Mouse (Mus musculus) layer of hippocampus, postnatal 36 days (tissue): ENCODE data around the gene Ttc4. TPM values are rescaled to one million over a fixed set of nuclear protein-coding genes. Genes with fewer than 3 reads are reported as not detected.

Experiments used
- DNase-seq, 2 experiments: peaks; one replicate each; pipeline ENCODE4 v3.0.0; 2022
- total RNA-seq, 2 experiments: library from RNA; stranded (reverse); gene quantifications; 2 replicates each; pipeline ENCODE4 v1.2.3; 2021

Ttc4 gene
- total RNA-seq, 2 experiments from 2014 or later = 50.1 to 50.3 TPM

DNA sequence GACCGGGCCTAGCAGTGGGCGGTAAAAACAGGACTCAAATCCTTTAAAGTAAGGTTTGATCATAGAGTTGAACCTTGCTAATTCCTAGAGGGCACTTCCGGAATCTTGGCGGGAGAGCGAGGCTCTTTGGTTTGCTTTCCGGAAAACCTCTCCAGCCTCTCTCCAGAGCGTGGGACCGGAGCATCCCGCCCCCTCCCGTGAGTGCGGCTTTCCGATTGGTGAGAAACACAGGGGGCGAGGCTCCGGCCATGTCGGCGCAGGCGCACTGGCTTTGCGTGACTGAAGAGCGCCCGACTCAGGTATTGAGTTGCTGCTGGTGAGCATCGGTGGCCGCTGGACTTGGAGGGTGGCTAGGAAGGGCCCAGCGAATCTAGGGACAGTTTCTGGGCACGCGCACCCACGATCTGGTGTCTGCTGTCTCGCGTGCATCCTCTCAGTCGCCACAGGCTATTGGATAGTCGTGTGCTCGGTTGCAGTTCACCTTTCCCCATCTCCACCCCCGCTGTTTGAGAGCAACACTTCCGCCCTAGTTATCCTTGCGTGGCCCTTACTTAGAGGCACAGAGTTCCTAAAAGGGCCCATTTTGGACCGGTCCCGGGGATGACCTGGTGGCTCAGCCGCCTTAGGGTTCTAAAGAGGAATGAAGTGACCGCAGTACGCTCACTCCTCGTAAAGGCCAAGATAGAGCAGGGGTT lies 27.8 kb downstream of the Ttc4 start, which contains the start of gene Pars2:
Gene Pars2 (plus strand): TSS at position 237 of the 695 bp plus-strand sequence.
- peak; percentile 96 to 97 for DNase-seq

DNA sequence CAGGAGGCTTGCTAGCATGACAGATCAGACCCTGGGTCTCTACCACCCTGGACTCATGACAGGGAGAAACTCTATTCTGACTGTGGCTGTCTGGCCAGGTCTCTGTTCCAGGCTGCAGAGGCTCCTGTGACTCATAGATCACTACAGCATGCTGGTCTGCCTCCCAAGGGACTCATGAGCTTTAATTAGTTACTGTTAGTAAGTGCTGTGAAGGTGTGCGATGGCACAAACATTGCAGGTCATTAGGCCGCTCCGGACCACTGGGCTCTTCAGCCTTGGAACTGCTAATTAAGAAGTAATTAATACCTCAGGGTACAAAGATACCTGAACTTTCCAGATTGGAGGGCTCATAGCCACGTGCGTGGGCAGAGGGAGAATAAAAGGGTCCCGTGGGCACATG lies 31.6 kb downstream of the Ttc4 start:
- DNase-seq = no peak

DNA sequence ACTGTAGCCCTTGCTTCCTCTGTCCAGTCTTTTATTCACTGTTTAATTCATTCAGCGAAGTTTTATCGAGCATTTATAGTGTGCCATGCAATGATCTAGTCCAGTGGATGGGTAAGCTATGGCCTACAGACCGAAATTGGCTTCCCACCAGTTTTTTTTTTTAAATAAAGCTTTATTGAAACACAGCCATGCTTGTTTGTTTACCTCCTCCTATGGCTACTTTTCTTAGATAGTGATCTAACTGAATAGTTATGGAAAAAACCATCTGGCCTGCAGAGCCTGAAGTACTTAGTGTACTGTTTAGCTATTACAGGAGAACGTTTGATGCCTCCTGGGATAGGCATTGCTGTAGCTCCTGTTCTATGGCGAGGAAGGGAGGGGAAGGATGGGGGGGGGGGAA lies 32.9 kb downstream of the Ttc4 start:
- DNase-seq = no peak

DNA sequence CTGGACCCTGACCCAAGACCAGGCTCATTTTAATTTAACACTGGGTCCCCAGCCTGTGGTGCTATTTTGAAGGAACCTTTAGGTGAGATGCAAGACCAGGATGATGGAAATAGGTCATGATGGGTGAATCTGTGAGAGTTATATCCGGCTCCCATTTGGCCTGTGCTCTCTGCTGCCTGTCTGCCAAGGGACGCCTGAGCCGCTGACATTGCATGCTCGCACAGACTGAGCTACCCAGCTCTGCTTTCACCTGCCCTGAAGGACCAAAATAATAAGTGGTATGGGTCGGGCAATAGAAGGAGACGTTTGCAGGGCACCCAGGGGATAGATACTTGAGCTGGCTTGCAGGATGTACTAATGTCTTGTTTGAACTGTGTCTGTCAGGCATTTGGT lies 34.5 kb downstream of the Ttc4 start:
- DNase-seq = no peak

DNA sequence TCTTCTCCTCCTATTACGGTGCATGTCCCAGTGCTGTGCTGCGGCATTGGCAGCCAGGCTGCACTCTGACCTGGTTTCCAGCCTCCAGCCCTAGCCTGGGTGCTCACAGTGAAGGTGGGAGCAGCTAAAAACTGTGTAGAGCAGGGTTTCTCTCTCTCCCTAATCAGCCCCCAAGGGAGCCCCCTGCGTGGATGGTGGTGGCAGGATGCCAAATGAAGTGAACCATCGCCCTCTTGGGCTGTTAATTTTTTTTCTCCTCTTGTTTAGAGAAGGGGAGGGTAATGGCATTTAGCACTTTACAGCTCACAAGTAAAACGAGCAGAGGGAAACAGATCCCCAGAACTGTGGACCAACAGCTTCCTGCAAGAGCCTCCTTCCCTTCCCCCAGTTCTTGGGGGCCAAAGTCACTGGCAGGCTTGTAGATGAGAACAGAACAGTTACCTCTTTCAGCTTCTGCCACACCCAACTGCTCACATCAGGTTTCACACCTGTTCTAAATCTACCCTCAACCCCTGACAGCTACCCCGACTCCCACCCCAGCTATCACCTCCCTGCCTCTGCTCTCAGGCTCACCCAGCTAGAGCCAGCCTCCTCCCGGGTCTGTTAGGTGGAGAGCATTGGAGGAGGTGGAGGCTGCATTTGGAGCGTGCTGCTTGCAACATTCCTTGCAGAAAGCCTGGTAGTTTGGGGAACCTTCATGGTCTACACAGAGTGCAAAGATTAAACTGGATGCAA lies 35.1 kb downstream of the Ttc4 start:
- no peak for DNase-seq

DNA sequence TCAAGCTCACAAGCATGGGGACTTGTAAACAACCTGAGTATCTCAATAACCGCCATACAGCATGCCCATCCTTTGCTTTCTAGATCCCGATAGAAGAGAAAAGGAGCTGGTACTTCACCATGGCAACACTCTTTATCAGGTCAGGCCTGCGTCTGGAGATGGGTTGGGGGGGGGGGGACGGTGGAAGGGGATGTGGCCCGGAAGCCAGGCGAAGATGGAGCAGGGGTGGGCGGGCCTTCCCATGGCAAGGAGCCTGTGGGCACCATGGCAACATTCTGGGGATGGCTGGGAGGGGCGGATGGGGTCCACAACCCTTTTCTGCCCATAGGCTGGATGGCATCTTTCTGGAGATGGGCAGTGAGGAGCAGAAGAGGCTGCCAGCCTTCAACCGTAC lies 44.7 kb downstream of the Ttc4 start:
- DNase-seq = no peak

DNA sequence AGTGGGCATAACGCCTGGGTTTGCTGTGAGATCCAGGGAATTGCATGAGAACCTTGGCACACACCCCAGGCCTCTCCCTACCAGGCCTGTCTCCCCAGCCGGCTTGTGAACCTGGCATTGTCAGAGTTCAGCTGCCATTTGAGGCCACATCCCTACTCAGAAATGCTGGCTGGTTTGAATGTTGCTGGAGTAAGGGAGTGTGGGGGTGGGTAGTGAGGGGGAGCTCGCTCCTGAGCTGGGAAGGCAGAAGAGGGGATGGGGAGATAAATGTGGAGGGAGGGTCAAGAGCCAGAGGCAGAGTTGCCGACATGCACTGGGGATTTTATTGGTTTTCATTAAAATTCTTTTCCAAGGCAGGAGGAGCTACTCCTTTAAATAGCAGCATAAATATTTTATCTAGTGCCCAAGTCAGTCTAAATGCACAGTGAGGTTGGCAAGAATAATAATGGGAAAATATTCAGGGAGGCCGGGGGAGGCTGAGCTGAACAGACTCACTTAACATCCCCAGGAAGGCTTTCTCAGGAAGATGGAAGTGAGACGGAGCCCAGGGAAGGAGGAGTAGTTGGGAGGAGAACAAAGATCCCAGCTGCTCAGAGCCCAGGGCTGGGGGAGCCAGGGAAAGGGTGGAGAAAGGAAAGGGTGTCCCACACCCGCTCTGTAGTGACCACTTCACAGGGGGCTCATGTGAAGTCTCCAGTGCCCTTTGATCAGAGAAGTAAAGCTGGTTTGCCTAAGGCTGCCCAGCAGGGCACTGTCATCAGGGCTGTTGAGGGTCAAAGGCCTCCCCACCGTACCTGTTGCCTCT lies 45.3 kb downstream of the Ttc4 start:
- DNase-seq = no peak

DNA sequence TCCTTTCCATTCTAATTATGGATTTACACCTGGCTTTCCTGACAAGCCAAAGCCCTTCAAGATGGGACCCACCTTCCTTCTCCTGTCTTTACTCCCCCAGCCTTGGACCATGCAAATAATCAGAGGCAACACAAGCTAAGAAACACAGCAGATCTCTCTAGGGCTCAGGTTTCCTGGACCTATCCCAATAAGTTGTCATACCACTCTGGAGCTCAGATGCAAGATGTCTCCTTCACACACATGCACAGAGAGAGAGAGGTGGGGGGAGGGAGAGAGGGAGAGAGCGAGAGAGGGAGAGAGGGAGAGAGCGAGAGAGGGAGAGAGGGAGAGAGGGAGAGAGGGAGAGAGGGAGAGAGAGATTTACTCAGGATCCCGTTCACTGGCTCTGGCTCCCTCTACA lies 46.4 kb downstream of the Ttc4 start:
- DNase-seq = no peak

DNA sequence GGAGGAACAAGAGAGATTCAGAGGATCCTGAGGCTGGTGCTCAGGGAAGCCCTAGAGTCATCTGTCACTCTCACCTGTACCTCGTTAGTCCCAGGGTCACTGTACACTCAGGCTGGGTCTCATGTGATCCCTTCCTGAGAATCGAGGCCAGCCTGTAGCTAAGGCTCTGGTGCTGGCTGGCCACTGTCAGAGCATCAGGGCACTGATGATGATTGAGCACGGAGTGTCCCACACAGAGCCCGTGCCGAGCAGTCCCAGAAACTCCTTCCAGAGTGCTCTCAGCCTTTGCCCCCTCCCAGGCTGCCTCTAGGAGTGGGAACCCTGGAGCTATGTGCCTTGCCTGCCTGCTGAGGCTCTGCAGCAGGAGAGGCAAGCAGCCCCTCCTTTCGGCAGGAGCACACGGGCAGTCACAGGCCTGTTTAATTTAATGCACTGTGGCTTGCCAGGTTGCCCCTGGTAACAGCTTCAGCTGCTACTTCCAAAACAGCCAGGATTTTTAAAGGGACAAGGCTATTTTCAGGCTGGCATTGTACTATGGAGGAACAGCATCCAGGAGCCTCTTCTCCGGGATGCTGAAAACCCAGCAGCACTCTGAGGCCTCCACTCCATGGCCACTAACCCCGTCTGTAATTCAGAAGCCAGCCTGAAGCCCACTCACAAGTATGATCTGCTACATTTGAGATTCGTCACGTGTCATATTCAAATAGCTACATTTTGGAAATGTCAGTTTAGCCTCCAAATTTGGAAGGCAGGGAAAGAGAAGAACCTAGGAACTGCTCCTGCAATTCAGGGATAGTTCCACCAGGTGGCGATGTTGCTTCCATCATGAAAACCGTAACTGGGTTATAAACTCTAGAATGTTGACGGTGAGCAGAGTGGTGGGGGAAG lies 48.2 kb downstream of the Ttc4 start:
- DNase-seq = peak; percentile 87 to 88

DNA sequence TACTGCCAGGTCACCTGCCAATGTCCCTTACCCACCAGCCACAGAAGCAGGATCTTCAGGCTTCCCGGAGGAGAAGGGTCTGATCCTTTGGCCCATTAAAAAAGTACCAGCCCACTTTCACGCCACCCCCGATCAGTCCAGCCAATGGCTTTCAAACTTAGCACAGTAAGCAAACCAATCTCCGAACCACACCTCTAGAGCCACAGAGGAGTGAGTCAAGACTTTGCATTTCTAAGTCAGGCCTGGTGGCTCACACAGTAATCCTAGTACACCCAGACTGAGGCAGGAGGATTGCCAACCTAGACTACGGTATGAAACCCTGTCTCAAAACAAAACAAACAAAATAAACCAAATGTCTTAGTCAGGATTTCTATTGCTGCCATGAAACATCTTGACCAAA lies 49.4 kb downstream of the Ttc4 start:
- no peak for DNase-seq

DNA sequence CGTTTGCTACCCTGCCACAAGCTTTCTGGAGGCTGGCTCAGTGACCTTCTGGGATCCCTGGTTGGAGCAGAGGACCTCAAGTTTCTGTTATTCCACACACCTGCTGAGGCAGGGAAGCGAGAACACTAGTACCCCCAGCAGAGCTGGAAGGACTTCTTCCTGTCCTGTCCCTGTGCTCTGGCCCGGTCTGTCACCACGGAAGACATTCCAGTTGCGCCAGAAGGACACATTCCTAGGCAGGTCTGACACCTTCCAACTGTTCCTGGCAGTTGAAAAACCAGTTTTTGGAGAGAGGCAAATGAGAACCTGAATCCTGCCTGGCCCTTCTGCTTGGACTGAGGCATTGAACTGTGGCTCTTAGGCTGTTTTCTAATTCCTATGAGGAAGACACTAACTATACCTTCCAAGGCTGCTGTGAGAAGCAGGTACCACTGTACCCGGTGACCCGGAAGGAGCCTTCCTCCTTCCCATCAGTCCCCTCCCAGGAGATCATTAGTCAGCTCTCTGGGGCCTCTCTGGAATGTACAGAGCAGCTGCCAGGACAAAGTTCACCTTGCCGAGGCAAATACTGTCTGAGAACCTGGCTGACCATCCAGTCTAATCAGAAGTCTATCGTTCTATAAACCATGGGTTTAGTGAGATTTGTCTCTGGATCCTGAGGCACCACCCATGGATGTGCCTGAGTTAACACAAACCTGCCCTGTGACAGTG lies 49.9 kb downstream of the Ttc4 start:
- DNase-seq = no peak

DNA sequence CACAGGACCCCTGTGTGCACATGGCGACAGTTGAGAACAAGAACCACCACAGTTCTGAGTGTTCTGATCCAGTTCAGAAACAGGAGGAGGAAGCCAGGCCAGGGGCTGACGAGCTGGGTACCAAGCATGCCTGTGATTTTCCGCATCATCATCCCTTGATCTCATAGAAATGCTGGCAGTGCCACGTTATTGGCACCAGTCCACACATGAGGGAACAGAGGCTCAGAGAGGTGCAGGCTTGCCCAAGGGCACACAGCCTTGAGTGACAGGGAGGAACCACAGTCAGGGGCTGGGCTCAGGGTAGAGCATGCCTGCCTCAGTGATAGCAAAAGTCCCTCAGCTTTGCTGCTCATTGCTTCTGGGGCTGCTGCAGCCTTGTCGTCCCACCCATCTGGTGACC lies 50.9 kb downstream of the Ttc4 start:
- DNase-seq = no peak

DNA sequence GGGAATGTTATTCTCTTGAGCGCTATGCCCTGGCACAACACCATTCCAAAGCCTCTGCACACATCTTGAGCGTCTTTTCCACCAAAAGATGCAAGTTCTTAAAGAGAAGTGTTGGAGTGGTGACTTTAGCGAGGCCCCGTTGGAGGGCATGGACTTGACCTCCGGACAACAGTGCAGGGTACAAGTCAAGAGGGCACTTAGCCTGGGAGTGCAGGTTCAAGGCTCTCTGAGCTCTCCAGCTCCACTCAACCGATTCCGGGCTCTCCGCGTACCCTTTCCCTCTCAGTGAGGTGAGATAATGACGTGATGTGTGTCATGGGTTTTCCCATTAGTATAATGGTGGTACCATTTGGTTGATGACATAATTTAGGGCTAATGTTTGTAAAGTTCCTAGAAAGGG lies 54.5 kb downstream of the Ttc4 start:
- no peak for DNase-seq

DNA sequence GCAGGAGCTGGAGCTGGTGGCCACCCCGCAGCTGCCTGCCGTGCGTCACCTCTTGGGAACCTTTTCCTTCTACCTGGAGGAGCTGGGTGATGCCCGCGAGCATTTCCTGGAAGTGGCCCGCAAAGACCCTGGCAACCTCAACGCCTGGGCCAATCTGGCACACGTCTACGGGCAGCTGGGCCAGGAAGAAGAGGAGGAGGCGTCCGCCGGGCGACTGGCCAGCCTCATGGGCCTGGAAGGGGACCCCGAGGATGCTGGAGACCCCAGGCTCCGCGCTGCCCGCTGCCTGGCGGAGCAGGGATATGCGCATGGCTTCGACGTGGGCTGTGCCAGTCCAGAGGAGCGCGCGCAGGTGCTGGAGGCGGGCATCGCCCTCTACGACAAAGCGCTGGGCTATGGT lies 56.0 kb downstream of the Ttc4 start:
- no peak for DNase-seq

DNA sequence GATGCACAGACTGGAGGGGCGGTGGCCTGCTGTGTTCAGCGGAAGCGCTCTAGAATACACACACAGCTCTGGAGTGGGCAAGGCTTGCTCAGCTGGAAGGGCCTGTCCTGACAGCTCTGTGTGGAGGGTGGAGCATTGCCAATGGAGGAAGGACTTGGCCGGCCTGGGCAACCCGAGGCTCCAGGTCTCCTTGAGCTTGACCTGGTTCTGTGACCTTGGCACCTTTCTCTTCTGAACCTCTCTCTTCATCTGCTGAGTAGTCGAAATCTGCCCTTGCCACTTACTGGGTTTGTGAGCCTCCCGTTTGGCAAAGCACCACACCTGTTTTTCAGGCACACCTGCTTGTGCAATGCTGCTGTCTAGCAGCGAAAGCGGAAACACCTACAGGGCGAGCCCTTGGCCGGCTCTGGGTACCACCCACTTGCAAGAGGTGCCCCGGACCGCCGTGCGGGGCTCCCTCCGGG lies 56.7 kb downstream of the Ttc4 start, which contains the start of gene Ttc22:
Gene Ttc22 (plus strand): TSS at position 403 of the 464 bp plus-strand sequence.
- DNase-seq = no peak

DNA sequence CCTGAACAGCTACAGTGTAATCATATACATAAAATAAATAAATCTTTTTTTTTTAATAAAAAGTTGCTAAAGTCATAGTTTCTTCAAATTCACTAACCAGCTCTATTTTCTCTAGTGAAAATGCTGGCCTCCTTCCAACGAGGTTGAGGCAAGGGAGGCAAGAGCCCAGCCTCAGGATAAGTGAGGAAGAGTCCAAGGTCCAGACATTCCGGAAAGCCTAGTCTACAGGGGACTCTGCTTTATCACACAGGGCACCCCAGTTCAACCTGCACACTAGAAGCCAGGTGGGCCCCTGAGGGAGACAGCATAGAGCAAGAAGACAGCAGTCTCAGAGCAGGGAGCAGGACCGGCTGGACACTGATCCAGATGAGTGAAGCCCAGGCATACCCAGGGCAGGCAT lies 57.3 kb downstream of the Ttc4 start:
- no peak for DNase-seq

DNA sequence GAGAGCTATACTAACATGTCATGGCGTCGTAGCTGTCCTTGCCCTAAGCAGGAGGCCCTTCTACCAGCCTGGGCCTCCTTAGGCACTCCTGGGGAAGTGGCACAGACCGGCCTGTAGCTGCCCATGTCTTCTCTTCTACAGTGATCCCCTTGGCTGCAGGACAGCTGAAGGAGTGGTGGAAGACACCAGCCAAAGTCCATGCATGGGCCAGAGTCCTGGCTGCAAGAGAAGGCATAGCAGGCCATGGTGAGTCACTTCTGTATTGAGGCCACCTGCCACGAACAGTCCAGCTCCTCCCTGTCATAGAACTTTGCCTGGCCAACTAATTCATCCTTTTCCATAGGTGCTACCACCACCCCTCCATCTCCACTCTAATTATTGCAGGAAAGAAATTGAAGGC lies 59.8 kb downstream of the Ttc4 start:
- DNase-seq = no peak

DNA sequence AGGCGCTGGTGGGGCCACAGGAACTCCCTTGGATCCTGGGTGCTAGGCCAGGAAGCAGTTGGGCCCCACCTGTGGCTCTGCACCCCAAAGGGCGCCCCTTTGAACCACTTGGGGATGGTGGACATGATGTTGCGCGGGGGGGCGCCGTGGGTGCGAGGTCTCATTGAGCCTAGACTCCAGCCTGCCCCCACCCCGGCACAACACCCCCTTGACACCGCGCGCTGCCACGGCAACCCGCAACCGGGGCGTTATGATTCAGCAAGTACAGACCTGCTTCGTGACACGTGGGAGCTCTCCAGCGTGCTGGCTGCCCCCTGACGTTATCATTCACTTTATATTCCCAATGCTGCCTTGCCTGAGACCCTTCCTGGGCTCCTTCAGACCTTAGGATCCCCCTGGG lies 61.7 kb downstream of the Ttc4 start, which contains the start of gene Lexm:
Gene Lexm (minus strand): TSS at position 186 of the 400 bp plus-strand sequence.
- DNase-seq = peak in 1 of 2 experiments; percentile 44

DNA sequence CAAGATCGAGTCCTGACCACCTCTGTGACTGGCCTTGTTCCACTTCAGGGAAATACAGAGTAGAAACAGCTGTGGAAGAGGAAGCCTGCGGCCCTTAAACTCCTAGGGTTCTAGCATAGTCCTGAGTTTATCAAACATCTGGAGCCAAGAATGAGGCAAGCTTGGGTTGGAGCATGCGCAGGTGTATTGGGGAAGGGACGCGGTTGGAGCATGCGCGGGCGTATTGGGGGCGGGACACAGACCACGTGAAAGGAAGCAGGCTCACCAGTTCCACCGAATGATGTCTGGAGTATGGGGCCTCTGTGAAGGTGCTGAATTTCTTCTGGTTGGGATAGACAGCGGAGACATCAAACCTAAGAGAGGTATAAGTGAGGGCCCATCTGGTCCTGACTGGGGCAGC lies 63.1 kb downstream of the Ttc4 start:
- DNase-seq = no peak

DNA sequence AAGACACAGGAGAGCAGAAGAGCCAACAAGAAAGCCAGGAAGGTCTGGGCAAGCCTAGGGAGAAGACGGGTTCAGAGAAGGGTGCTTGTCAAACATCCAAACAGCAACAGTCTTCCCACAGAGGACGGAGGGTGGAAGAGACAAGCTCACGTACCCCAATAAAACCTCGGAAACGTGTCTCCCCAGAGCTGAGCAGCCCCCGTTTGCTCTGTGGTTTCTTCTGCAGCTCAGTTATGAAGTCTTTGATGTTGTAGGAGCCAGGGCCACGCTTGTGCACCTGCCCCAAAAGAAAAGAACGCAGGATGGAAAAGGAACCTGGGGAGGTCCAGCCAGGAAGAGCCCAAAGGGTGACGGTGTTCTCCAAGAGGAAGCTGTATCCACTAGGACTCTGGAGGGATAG lies 63.9 kb downstream of the Ttc4 start:
- DNase-seq = no peak

DNA sequence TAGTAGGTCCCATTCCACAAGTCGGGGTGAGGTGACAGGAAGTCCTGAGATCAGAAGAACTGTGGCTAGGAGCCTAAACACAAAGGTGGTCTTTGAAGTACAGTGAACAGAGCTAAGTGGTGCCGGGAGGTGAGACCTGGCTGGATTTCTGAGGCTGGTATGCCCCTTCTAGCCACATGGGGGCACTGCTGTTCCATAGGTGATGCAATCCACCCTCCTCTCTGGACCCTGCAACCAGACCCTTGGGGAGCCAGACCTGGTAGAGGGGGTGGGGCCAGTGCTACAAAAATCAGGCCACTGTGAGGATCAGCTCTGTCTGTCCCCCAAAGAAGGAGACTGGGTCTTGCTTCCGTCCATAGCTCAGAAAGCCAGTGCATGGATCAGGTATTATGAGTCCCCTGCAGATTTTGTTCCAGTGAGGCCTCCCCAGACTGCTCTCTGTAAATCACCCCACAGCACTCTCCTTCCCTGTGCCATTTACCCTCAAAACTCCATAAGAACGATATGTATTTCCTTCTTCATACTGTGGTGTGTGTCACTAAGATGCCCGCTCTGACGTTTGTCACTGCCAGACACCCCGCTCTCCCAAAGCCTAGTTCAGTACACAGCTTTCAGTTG lies 64.5 kb downstream of the Ttc4 start:
- DNase-seq = peak; percentile 75 to 76
